In the genomic region with DNA sequence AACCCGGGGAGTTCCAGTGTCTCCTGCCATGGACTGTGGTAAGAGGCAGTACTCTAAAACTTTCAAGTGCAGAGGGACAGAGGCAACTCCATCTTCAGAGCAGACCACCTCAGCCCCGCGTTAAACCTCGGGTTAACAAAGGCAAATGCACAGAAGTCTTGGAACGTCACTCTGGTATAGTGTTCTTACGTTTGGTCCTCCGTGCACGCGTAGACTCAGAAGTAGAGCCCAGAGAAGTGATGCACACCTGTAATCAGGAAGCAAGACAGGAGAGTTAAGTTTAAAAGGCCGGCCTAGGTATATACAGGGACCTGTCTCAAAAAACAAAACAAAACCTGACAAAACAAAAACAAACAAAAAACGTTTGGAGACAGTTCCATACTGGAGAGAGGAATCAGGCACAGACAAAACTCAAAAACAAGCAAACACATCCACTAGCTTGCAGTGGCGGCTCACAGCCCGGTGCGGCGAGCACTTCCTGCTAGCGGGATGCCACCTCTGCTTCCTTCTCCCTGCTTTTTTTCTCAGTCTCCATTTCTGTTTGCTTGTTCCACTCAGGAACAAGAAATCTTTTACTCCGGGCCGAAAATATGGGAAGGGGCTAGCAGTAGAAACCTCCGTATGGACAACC, we compare ENCODE assay signal across 8 mouse cellular contexts. TPM values are rescaled to one million over a fixed set of nuclear protein-coding genes. Genes with fewer than 3 reads are reported as not detected.
DNase-seq lines count a peak whose midpoint lies in the region; ATAC-seq and TF ChIP-seq lines count a peak whose summit lies in the region.

No protein-coding gene starts in this region.

- ATAC-seq in forebrain, postnatal 0 days, result no peak
- ATAC-seq in intestine, embryonic 16.5 days, result peak; percentile 32
- no peak for ATAC-seq in stomach, embryonic 14.5 days (ENCODE audit: insufficient number of reproducible peaks, insufficient read depth, low FRiP score, low read depth)
- no peak for ATAC-seq in frontal cortex, adult (ENCODE audit: low TSS enrichment)

- peaks cover 11% of the 10 kb centered on the region for H3K9me3 ChIP-seq in forebrain, postnatal 0 days (ENCODE audit: low read length)
- H3K9me3 ChIP-seq in intestine, embryonic 16.5 days (ENCODE audit: control insufficient read depth, low read length), result peaks cover 27% of the 10 kb centered on the region
- H3K9me3 ChIP-seq in stomach, embryonic 14.5 days (ENCODE audit: control insufficient read depth, low read depth, low read length), result peaks cover 25% of the 10 kb centered on the region

- peak overlapping the region; percentile 75 for H3K4me2 ChIP-seq in forebrain, postnatal 0 days (ENCODE audit: low read depth)
- peak overlapping the region; percentile 87 for H3K4me2 ChIP-seq in intestine, embryonic 16.5 days (ENCODE audit: low read depth, low read length)
- H3K4me2 ChIP-seq in stomach, embryonic 14.5 days (replicated peaks; ENCODE audit: low read depth, low read length), result peak overlapping the region; percentile 70

- WGBS in forebrain, postnatal 0 days, result 4% methylated on average over 19 of the region's 19 CpGs
- WGBS in intestine, embryonic 16.5 days, result 10% methylated on average over 19 of the region's 19 CpGs
- WGBS in macrophage (ENCODE audit: missing documents), result 6% methylated on average over 19 of the region's 19 CpGs
- 7% methylated on average over 19 of the region's 19 CpGs for WGBS in stomach, embryonic 14.5 days

- no peak for TF ChIP-seq CTCF in forebrain, postnatal 0 days (IDR thresholded peaks at IDR 0.05; ENCODE audit: low read depth)

- H3K79me2 ChIP-seq in macrophage (ENCODE audit: inconsistent target), result peaks cover 15% of the 10 kb centered on the region

- H3K36me3 ChIP-seq in forebrain, postnatal 0 days (ENCODE audit: insufficient read depth), result peaks cover 7% of the 10 kb centered on the region; the same call in 1 of the 2 replicates
- H3K36me3 ChIP-seq in intestine, embryonic 16.5 days (ENCODE audit: control insufficient read depth, insufficient read depth, low read length), result peaks cover 9% of the 10 kb centered on the region
- H3K36me3 ChIP-seq in macrophage (ENCODE audit: inconsistent target), result peaks cover 39% of the 10 kb centered on the region
- no peaks in the 10 kb centered on the region; the same call in 1 of the 2 replicates for H3K36me3 ChIP-seq in stomach, embryonic 14.5 days (ENCODE audit: control insufficient read depth, insufficient read depth, low read length)

- peak; percentile 34 to 39 for DNase-seq in left cerebral cortex, postnatal 25 days (ENCODE audit: low spot score in 2 of 2)
- no peak for DNase-seq in left cerebral cortex, adult 9 months (ENCODE audit: low spot score in 2 of 2)
- DNase-seq in brain, embryonic 18.5 days (ENCODE audit: low read depth, low spot score), result peak; percentile 3
- peak; percentile 61 for DNase-seq in forebrain, postnatal 0 days

- peak overlapping the region; percentile 51 for H3K27ac ChIP-seq in forebrain, postnatal 0 days (ENCODE audit: low read depth, low read length)
- H3K27ac ChIP-seq in intestine, embryonic 16.5 days (ENCODE audit: low read length), result peak overlapping the region; percentile 54
- peak overlapping the region; percentile 82 for H3K27ac ChIP-seq in macrophage
- peak overlapping the region; percentile 58; the same call in 1 of the 2 replicates for H3K27ac ChIP-seq in stomach, embryonic 14.5 days (ENCODE audit: low read length)

- peak overlapping the region; percentile 60 for H3K4me3 ChIP-seq in forebrain, postnatal 0 days (ENCODE audit: low read depth, low read length)
- peak overlapping the region; percentile 65 for H3K4me3 ChIP-seq in intestine, embryonic 16.5 days (ENCODE audit: low read length)
- H3K4me3 ChIP-seq in macrophage (ENCODE audit: inconsistent target), result peak overlapping the region; percentile 50
- peak overlapping the region; percentile 58 for H3K4me3 ChIP-seq in stomach, embryonic 14.5 days (ENCODE audit: low read depth, low read length)

- H3K9ac ChIP-seq in forebrain, postnatal 0 days, result peak overlapping the region; percentile 74
- H3K9ac ChIP-seq in intestine, embryonic 16.5 days (ENCODE audit: low read depth, low read length), result peak overlapping the region; percentile 59
- no peak overlapping the region; the same call in 1 of the 2 replicates for H3K9ac ChIP-seq in stomach, embryonic 14.5 days (replicated peaks; ENCODE audit: low read depth, low read length)

- H3K27me3 ChIP-seq in forebrain, postnatal 0 days (ENCODE audit: insufficient read depth, low read length), result no peaks in the 10 kb centered on the region
- H3K27me3 ChIP-seq in intestine, embryonic 16.5 days (replicated peaks; ENCODE audit: control insufficient read depth, insufficient read depth, low read length), result no peaks in the 10 kb centered on the region
- H3K27me3 ChIP-seq in stomach, embryonic 14.5 days (ENCODE audit: control insufficient read depth, insufficient read depth, low read length), result no peaks in the 10 kb centered on the region

- intact Hi-C loops in left cerebral cortex, postnatal 25 days (cut with DNase I), result loop anchor here (5.0 kb wide), 1 partner anchor 422 kb away; no protein-coding TSS in a partner anchor

- H3K4me1 ChIP-seq in forebrain, postnatal 0 days (ENCODE audit: insufficient read depth), result peaks cover 14% of the 10 kb centered on the region; the same call in 1 of the 2 replicates
- peaks cover 5% of the 10 kb centered on the region; the same call in 1 of the 2 replicates for H3K4me1 ChIP-seq in intestine, embryonic 16.5 days (ENCODE audit: control insufficient read depth, insufficient read depth, low read length)
- H3K4me1 ChIP-seq in stomach, embryonic 14.5 days (ENCODE audit: control insufficient read depth, insufficient read depth, low read length), result peaks cover 7% of the 10 kb centered on the region; the same call in 1 of the 2 replicates

RNA-seq across cellular contexts. Expression of a gene that starts 5.5 kb away (rescaled TPM):
- total RNA-seq in left cerebral cortex, postnatal 25 days (2021), result 10 to 100 TPM; 14.3 to 16.5 TPM
- 42.0 and 49.9 TPM in 2 replicates for total RNA-seq in forebrain, postnatal 0 days (2014; rRNA removed)
- polyA plus RNA-seq in forebrain, postnatal 0 days (2015; fragmentation: Nextera tagmentation; extraction: Ambion mirVana), result 60.6 and 63.2 TPM in 2 replicates
- polyA plus RNA-seq in intestine, embryonic 16.5 days (2015; fragmentation: Nextera tagmentation; extraction: Ambion mirVana), result 63.3 and 66.4 TPM in 2 replicates
- total RNA-seq in macrophage (2018; cell fraction: chromatin; rRNA removed), result 10 to 100 TPM in 17 of 26 experiments, 1 to 10 TPM in 9; 3.7 to 37.4 (median 15.7) TPM
- total RNA-seq in macrophage (2018; cell fraction: cytosol; rRNA removed), result 10 to 100 TPM; 16.6 to 50.3 (median 38.0) TPM
- 10 to 100 TPM in 22 of 26 experiments, 1 to 10 TPM in 4; 8.3 to 41.2 (median 16.2) TPM for total RNA-seq in macrophage (2018; cell fraction: nucleus; rRNA removed)
- 47.2 to 87.1 TPM (median 69.5 TPM) in 3 replicates for polyA plus RNA-seq in macrophage (2018)
- polyA plus RNA-seq in stomach, embryonic 14.5 days (2014; fragmentation: Nextera tagmentation; extraction: Ambion mirVana), result 50.4 TPM in 2 replicates

RNA-seq across cellular contexts. Expression of a gene that starts 5.6 kb away (rescaled TPM):
- 10 to 100 TPM; 29.1 to 35.1 TPM for total RNA-seq in left cerebral cortex, postnatal 25 days (2021)
- 17.2 and 21.3 TPM in 2 replicates for total RNA-seq in forebrain, postnatal 0 days (2014; rRNA removed)
- 51.8 and 56.9 TPM in 2 replicates for polyA plus RNA-seq in forebrain, postnatal 0 days (2015; fragmentation: Nextera tagmentation; extraction: Ambion mirVana)
- 112 and 122 TPM in 2 replicates for polyA plus RNA-seq in intestine, embryonic 16.5 days (2015; fragmentation: Nextera tagmentation; extraction: Ambion mirVana)
- 10 to 100 TPM in 23 of 26 experiments, 1 to 10 TPM in 3; 8.6 to 34.8 (median 20.0) TPM for total RNA-seq in macrophage (2018; cell fraction: chromatin; rRNA removed)
- total RNA-seq in macrophage (2018; cell fraction: cytosol; rRNA removed), result 10 to 100 TPM; 19.7 to 39.7 (median 30.6) TPM
- total RNA-seq in macrophage (2018; cell fraction: nucleus; rRNA removed), result 10 to 100 TPM; 12.2 to 31.7 (median 17.3) TPM
- 28.5 to 54.8 TPM (median 40.6 TPM) in 3 replicates for polyA plus RNA-seq in macrophage (2018)
- polyA plus RNA-seq in stomach, embryonic 14.5 days (2014; fragmentation: Nextera tagmentation; extraction: Ambion mirVana), result 74.8 and 83.4 TPM in 2 replicates

RNA-seq across cellular contexts. Expression of a gene that starts 25.6 kb away (rescaled TPM):
- total RNA-seq in left cerebral cortex, postnatal 25 days (2021), result 1 to 10 TPM; 1.5 to 6.4 TPM
- total RNA-seq in forebrain, postnatal 0 days (2014; rRNA removed), result 4.3 and 12.5 TPM in 2 replicates
- polyA plus RNA-seq in forebrain, postnatal 0 days (2015; fragmentation: Nextera tagmentation; extraction: Ambion mirVana), result 6.5 and 9.3 TPM in 2 replicates
- 33.4 and 33.8 TPM in 2 replicates for polyA plus RNA-seq in intestine, embryonic 16.5 days (2015; fragmentation: Nextera tagmentation; extraction: Ambion mirVana)
- 100 to 1,000 TPM in 1 of 26 experiments, 10 to 100 TPM in 19, 1 to 10 TPM in 6; 5.1 to 103 (median 27.0) TPM for total RNA-seq in macrophage (2018; cell fraction: chromatin; rRNA removed)
- 100 to 1,000 TPM; 104 to 196 (median 155) TPM for total RNA-seq in macrophage (2018; cell fraction: cytosol; rRNA removed)
- total RNA-seq in macrophage (2018; cell fraction: nucleus; rRNA removed), result 10 to 100 TPM; 15.2 to 72.0 (median 34.0) TPM
- polyA plus RNA-seq in macrophage (2018), result 43.6 to 172 TPM (median 169 TPM) in 3 replicates
- polyA plus RNA-seq in stomach, embryonic 14.5 days (2014; fragmentation: Nextera tagmentation; extraction: Ambion mirVana), result 18.7 and 19.2 TPM in 2 replicates

Comparison
In these comparisons a context has a peak if more than half of its experiments do, and no peak if none do; other contexts are left out.
1. DNase-seq: peak in left cerebral cortex, postnatal 25 days (2 of 2), brain, embryonic 18.5 days (single experiment) and forebrain, postnatal 0 days (single experiment); none in left cerebral cortex, adult 9 months (0 of 2).
2. Peak in every context shown above with its lines, with median percentiles within 50 percentile points of each other: H3K27ac ChIP-seq, H3K4me2 ChIP-seq and H3K4me3 ChIP-seq.